Mouse (Mus musculus) bone marrow, adult 2 months (tissue): ENCODE results near the gene Twf1. TPM values are rescaled to one million over a fixed set of nuclear protein-coding genes. Genes with fewer than 3 reads are reported as not detected.

Experiments
- H3K27ac ChIP-seq: fragments of 200-500 bp; 2 replicates; pipeline ENCODE4 v1.5.1; 2012; ENCODE audit warnings: low read depth, mild to moderate bottlenecking, control low read depth, inconsistent platforms, low read length; ENCODE audit not compliant: control insufficient read depth, poor library complexity, insufficient read depth
- H3K4me1 ChIP-seq: fragments of 200-500 bp; 2 replicates; pipeline ENCODE4 v1.6.1; 2011; ENCODE audit warnings: low read length; ENCODE audit not compliant: control insufficient read depth, insufficient read depth
- H3K4me3 ChIP-seq: fragments of 200-500 bp; replicated peaks from 2 replicates; pipeline ENCODE3; 2011; ENCODE audit warnings: mild to moderate bottlenecking, low read depth, low read length, control low read depth; ENCODE audit not compliant: control insufficient read depth
- CTCF ChIP-seq: fragments of 200-500 bp; IDR thresholded peaks from 2 replicates; pipeline ENCODE4 v1.5.1; 2011; ENCODE audit warnings: low read length, control low read depth; ENCODE audit not compliant: control insufficient read depth, insufficient read depth
- POLR2A ChIP-seq: fragments of 200-500 bp; IDR thresholded peaks from 2 replicates; pipeline ENCODE4 v1.6.1; 2011; ENCODE audit warnings: low read depth, mild to moderate bottlenecking, control low read depth, low read length, borderline replicate concordance; ENCODE audit not compliant: control insufficient read depth
- WGBS: fragments of 180-500 bp; shearing (Covaris S2); methylation state at CpG from one replicate; pipeline ENCODE4 v1.1.7; 2018; 5-methylcytosine and 5-hydroxymethylcytosine counted together
- polyA plus RNA-seq: library from polyadenylated mRNA; stranded (reverse); fragments of >200 nt; gene quantifications from 2 replicates; pipeline ENCODE4 v1.2.4, GENCODE M21; 2011; ENCODE audit warnings: low replicate concordance; ENCODE audit not compliant: missing spikeins, insufficient read depth, insufficient read length

Gene Twf1
- polyA plus RNA-seq, 1 experiment = 12.9 TPM

- WGBS = 84% methylated on average over 8 of the region's 8 CpGs
- Histone ChIP-seq H3K4me3 (no peak overlapping the region), H3K4me1 (no peaks in the 10 kb centered on the region), H3K27ac (no peak overlapping the region)
- TF ChIP-seq POLR2A (no peak), CTCF (no peak)
These were observed 18.1 kb upstream of the Twf1 start for GRCm38 (mm10) chr15:94607768-94608167.

DNA sequence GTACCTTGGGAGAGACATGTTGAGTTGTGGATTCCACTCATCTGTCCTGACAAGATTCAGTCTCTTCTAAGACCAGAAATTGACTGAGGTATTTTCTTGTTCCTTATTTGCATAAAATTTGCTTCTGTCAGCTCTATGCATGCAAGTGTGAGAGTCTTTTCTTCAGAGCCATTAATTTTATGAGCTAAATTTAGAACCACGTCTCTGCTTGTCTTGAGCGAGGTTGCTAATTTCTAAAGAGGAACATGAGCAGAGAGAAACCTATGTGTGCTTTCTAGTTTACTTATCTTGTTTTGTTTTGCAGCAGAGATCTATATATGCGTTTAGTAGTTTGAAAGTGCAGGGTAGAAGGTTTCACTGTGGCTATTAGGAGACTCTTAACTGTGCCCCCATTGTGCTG, 12.8 kb upstream of the Twf1 start:
- no peak overlapping the region for H3K4me3 ChIP-seq
- no peaks in the 10 kb centered on the region for H3K4me1 ChIP-seq
- TF ChIP-seq CTCF = no peak
- no peak for TF ChIP-seq POLR2A
- WGBS = 20% methylated on average over 3 of the region's 3 CpGs
- H3K27ac ChIP-seq = no peak overlapping the region

DNA sequence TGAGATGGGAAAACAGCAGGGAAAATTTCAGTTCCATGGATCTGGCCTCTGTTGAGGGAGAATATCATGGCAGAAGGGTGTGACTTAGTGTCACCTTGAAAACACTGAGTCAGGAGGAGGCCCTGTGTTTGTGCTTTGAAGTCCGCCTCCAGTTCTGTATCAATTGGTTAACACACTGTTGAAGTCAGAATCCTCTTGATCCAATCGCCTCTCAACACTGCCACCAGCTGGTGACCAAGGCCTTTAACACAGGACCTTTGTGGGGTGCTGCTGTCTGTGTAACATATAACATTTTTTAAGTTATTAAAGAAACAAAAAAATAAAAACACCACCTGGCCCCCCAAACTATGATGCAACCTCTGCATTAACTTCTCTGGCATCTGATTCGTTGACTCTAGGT, 11.7 kb upstream of the Twf1 start:
- Histone ChIP-seq H3K27ac (no peak overlapping the region), H3K4me3 (no peak overlapping the region), H3K4me1 (no peaks in the 10 kb centered on the region)
- WGBS = 16% methylated on average over 3 of the region's 3 CpGs
- TF ChIP-seq POLR2A (no peak), CTCF (peak; percentile 45; the same call in 1 of the 2 replicates)

- Histone ChIP-seq H3K4me1 (no peaks in the 10 kb centered on the region), H3K27ac (no peak overlapping the region), H3K4me3 (no peak overlapping the region)
- 82% methylated on average over 11 of the region's 11 CpGs for whole genome bisulfite sequencing
- TF ChIP-seq POLR2A = no peak
- TF ChIP-seq CTCF = no peak
These were observed 10.5 kb upstream of the Twf1 start for GRCm38 (mm10) chr15:94600145-94600707.

DNA sequence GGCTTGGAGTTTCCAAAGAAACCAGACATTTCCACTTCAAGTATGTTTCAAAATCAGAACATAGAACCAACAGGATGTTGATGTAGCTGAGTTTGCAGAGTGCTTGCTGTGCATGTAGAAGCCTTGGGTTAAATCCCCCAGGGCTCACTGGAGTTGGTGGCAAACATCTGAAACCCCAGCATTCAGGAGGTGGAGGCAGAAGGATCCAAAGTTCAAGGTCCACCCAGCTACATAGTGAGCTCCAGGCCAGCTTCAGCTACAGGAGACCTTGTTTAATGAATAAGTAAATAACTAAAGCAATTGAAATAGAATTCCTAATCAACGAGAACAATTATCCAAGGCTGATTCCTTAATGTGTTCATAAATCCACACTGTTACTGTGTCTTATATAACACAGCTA, 3.9 kb upstream of the Twf1 start:
- Histone ChIP-seq H3K4me3 (no peak overlapping the region), H3K4me1 (peaks cover 2% of the 10 kb centered on the region), H3K27ac (no peak overlapping the region)
- no peak for TF ChIP-seq CTCF
- no peak for TF ChIP-seq POLR2A
- WGBS = 77% methylated on average over 1 of the region's 1 CpGs

DNA sequence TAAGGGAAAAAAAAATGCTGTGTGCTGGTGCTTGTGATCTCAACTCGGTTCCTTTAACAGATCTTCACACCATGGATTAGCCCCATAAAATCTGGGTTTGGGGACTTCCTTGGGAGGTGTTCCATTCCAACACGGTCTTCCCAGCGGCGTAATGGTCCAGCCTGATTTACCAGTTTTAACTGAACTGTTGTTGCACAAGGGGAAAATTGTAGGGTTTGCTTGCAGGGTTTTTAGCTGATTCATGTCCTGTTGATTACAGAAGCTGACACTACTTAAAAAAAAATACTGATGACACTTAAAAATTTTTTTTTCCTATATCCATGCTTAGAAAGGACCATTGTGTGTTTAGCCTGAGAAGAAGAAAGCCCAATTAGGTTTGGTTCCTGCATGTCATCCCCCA, 1.7 kb upstream of the Twf1 start:
- H3K4me1 ChIP-seq = peaks cover 2% of the 10 kb centered on the region
- TF ChIP-seq CTCF = no peak
- TF ChIP-seq POLR2A = no peak
- no peak overlapping the region for H3K4me3 ChIP-seq
- 24% methylated on average over 4 of the region's 4 CpGs for WGBS
- H3K27ac ChIP-seq = no peak overlapping the region

- H3K27ac ChIP-seq = no peak overlapping the region
- peaks cover 2% of the 10 kb centered on the region for H3K4me1 ChIP-seq
- 9% methylated on average over 8 of the region's 8 CpGs for WGBS
- no peak for TF ChIP-seq CTCF
- no peak for TF ChIP-seq POLR2A
- H3K4me3 ChIP-seq = peak overlapping the region; percentile 52
These were observed 394 bp upstream of the Twf1 start for GRCm38 (mm10) chr15:94590083-94590482.

DNA sequence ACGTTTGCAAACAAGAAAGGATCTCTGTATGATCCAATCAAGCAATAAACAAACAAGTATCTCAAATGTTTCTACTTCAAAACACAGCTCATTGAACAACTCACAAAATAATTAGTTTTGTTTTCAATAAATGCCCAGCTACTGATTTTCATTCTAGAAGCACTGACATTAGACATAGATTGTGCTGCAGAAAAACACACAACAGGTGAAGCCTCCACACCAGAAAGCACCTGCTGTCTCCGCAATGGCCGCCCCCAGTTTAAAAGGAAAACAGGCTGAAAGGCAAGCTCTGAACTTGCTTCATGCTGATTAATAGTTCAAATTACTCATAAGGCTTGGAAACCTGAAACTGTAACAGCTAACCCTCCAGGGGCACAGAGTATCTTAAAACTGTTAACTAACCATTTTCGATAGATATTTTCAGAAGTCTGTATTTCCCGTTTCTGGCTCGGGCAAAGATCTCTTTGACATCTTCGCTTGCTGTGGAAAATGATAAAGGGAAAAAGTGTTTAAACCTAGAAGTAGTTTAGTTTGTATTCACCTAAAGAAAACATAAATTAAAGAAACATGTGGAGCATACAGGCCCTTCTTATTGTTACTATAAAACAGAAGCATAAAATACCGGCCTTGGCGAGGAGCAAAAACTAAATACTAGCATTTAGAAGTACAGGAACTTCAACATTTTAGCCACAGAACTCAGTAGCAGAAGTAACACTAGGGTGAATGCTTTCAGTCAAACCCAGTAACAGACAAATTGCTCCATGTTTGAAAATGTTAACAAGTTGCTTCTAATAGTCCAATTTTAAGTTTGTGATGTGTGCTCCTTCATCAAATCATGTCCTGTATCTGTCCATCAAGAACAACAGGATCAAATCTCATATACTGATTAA, 1.6 kb downstream of the Twf1 start:
- 62% methylated on average over 9 of the region's 9 CpGs for WGBS
- Histone ChIP-seq H3K27ac (no peak overlapping the region), H3K4me1 (peaks cover 2% of the 10 kb centered on the region), H3K4me3 (no peak overlapping the region)
- TF ChIP-seq CTCF = no peak
- TF ChIP-seq POLR2A = no peak
